Mouse (Mus musculus): ENCODE results near the gene Larp7. TPM values are rescaled to one million over a fixed set of nuclear protein-coding genes. Genes with fewer than 3 reads are reported as not detected.

Gene Larp7
- polyA plus RNA-seq, 1 experiment: 2.6 TPM

GRCm38 (mm10) chr3:127492663-127493062, 60.5 kb downstream of the Larp7 start:
- no peaks in the 10 kb centered on the region for H3K36me3 ChIP-seq (ENCODE audit: control insufficient read depth, insufficient read depth, low read length)
- no peak overlapping the region for H3K27ac ChIP-seq (ENCODE audit: insufficient read depth, low read depth, low read length)
- no peak overlapping the region for H3K4me3 ChIP-seq (ENCODE audit: insufficient read depth, low read depth, low read length)
- H3K4me1 ChIP-seq (ENCODE audit: control insufficient read depth, insufficient read depth, low read length): no peaks in the 10 kb centered on the region
- no peaks in the 10 kb centered on the region for H3K27me3 ChIP-seq (replicated peaks; ENCODE audit: control insufficient read depth, insufficient read depth, low read length)
- TF ChIP-seq CTCF (conservative IDR thresholded peaks at IDR 0.05; ENCODE audit: insufficient read depth, insufficient read length, low read depth, low read length): no peak
- no peak for TF ChIP-seq POLR2A (IDR thresholded peaks at IDR 0.05; ENCODE audit: low read depth, low read length)
- 84% methylated on average over 3 of the region's 3 CpGs for WGBS
- no peak for DNase-seq

GRCm38 (mm10) chr3:127487302-127487701, 65.8 kb downstream of the Larp7 start:
- WGBS: 75% methylated on average over 7 of the region's 7 CpGs
- no peaks in the 10 kb centered on the region for H3K36me3 ChIP-seq (ENCODE audit: control insufficient read depth, insufficient read depth, low read length)

More at GRCm38 (mm10) chr3:127487302-127487701, 65.8 kb downstream of the Larp7 start:
- no peak for DNase-seq
- TF ChIP-seq CTCF (conservative IDR thresholded peaks at IDR 0.05; ENCODE audit: insufficient read depth, insufficient read length, low read depth, low read length) (no peak), POLR2A (IDR thresholded peaks at IDR 0.05; ENCODE audit: low read depth, low read length) (no peak)
- H3K4me3 ChIP-seq (ENCODE audit: insufficient read depth, low read depth, low read length): no peak overlapping the region
- no peaks in the 10 kb centered on the region for H3K27me3 ChIP-seq (replicated peaks; ENCODE audit: control insufficient read depth, insufficient read depth, low read length)
- H3K27ac ChIP-seq (ENCODE audit: insufficient read depth, low read depth, low read length): no peak overlapping the region
- no peaks in the 10 kb centered on the region for H3K4me1 ChIP-seq (ENCODE audit: control insufficient read depth, insufficient read depth, low read length)

Other genes starting within 250 kb of the Larp7 start
- gene Ank2, start 54.0 kb downstream of the Larp7 start, polyA plus RNA-seq (2012; rRNA removed): 3.9 and 5.7 TPM in 2 replicates
- 0.23 and 0.25 TPM in 2 replicates for gene Zgrf1, start 140 bp upstream of the Larp7 start, polyA plus RNA-seq (2012; rRNA removed)
- gene Neurog2, start 79.8 kb upstream of the Larp7 start, polyA plus RNA-seq (2012; rRNA removed): not detected in 2 replicates
- gene Alpk1, start 227.2 kb upstream of the Larp7 start, polyA plus RNA-seq (2012; rRNA removed): 1.4 and 2.1 TPM in 2 replicates
- 2.9 and 4.1 TPM in 2 replicates for gene Tifa, start 236.5 kb upstream of the Larp7 start, polyA plus RNA-seq (2012; rRNA removed)